Mouse (Mus musculus) testis, adult 2 months (tissue): ENCODE measurements around the gene Zbtb26. TPM values are rescaled to one million over a fixed set of nuclear protein-coding genes. Genes with fewer than 3 reads are reported as not detected.

Source experiments
- H3K27ac ChIP-seq: fragments of 200-500 bp; 2 replicates; pipeline ENCODE4 v1.5.1; 2012; ENCODE audit warnings: low read depth, low read length; ENCODE audit not compliant: control insufficient read depth, insufficient read depth
- H3K27me3 ChIP-seq: fragments of 200-500 bp; 2 replicates; pipeline ENCODE4 v1.6.1; 2012; ENCODE audit warnings: mild to moderate bottlenecking, low read length, moderate library complexity; ENCODE audit not compliant: control insufficient read depth, insufficient read depth
- H3K36me3 ChIP-seq: fragments of 200-500 bp; 2 replicates; pipeline ENCODE4 v1.6.1; 2012; ENCODE audit warnings: mild to moderate bottlenecking, low read length; ENCODE audit not compliant: control insufficient read depth, insufficient read depth
- H3K4me1 ChIP-seq: fragments of 200-500 bp; 2 replicates; pipeline ENCODE4 v1.6.1; 2012; ENCODE audit warnings: low read length; ENCODE audit not compliant: control insufficient read depth, insufficient read depth
- H3K4me3 ChIP-seq: fragments of 200-500 bp; 2 replicates; pipeline ENCODE4 v1.5.1; 2012; ENCODE audit warnings: low read depth, mild to moderate bottlenecking, low read length, moderate library complexity, mixed read lengths; ENCODE audit not compliant: control insufficient read depth
- CTCF ChIP-seq: fragments of 200-500 bp; IDR thresholded peaks from 2 replicates; pipeline ENCODE4 v1.5.1; 2012; ENCODE audit warnings: low read depth, mild to moderate bottlenecking, inconsistent platforms, low read length, moderate library complexity; ENCODE audit not compliant: control insufficient read depth, insufficient read depth, insufficient replicate concordance
- POLR2A ChIP-seq: fragments of 200-500 bp; IDR thresholded peaks from 2 replicates; pipeline ENCODE4 v1.6.1; 2012; ENCODE audit warnings: low read depth, mild to moderate bottlenecking, inconsistent platforms, low read length, moderate library complexity; ENCODE audit not compliant: control insufficient read depth
- polyA plus RNA-seq: library from polyadenylated mRNA; depleted of rRNA; stranded (reverse); fragments of >200 nt; gene quantifications from 2 replicates; pipeline ENCODE4 v1.2.3, GENCODE M21; 2012; rRNA removed

The Zbtb26 gene
- polyA plus RNA-seq, 1 experiment, result 2.5 TPM

DNA sequence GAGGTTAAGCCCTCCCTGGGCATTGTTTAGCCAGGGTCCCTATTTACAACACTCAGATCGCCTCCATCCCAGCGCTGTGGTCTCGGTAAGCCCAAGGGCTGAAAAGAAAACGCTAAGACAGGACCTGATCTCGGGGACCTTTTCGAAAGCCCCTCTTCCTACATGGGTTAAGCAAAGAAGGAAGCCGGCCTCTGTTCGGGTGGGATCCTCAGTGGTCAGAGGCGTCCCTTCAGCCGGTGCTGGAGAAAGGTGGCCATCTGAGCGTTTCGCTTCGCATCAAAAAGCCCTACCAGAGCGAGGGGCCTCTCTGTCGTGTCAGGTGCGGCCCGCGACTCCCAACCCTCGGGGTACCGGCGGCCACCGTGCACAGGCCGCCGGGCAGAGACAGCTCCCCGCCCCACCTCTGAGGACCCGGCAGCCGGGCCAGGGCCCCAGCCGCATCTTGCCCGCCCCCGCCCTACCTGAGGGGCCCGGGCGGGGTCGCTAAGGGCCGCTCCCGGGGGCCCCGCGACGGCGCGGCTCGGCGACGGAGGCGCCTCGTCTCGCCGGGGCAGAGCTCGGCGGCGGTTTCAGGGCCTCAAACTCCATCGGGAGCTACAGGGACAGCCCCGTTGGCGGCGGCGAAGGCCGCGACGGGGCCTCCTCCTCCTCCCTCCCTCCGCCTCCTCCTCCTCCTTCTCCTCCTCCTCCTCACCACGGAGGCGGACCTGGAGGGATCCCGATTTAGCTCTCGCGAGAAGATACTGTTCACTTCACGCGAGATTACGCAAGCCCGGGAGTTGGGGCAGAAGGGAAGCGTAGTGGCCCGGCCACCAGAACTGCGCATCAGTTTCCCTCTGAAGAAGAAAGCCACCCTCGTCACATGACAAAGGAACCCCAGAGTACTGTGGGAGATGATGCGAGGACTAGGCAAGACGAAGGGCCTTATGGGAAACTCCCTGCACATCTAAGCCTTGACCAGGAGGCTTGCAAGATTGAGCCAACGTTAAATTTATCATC is 20.3 kb downstream of the Zbtb26 start, which contains the start of gene Rc3h2:
TSS of gene Rc3h2 (minus strand) at position 598 of the 999 bp plus-strand sequence.
- Histone ChIP-seq H3K4me3 (peak within 1 kb of the TSS; percentile 92), H3K27me3 (no peaks in the 10 kb centered on the region), H3K36me3 (no peaks in the 10 kb centered on the region), H3K27ac (peak within 1 kb of the TSS; percentile 78), H3K4me1 (no peaks in the 10 kb centered on the region)
- TF ChIP-seq POLR2A (peak; percentile 98), CTCF (no peak)

DNA sequence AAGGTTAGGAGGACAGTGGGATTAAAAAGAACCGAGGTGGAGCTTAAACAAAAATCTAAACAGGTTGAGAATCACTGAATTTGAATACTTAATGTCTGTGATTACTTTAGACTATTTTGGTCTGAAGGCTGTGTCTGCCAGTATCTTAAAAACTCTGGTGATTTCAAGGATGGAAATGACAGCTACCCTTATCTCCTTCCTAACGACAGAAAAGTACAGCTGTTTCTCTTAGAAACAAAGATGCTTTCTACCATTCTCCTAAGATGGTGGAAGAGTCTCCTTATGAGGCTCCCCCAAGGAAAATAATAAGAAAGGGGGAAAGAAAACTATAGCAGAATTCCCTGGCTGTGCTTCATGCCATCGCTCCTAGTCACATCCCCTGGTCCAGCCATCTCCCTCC is 21.0 kb downstream of the Zbtb26 start:
- Histone ChIP-seq H3K4me3 (peak overlapping the region; percentile 92), H3K4me1 (no peaks in the 10 kb centered on the region), H3K36me3 (no peaks in the 10 kb centered on the region), H3K27ac (peak overlapping the region; percentile 78), H3K27me3 (no peaks in the 10 kb centered on the region)
- no peak for TF ChIP-seq CTCF

GRCm38 (mm10) chr2:37395539-37395938 is 47.4 kb downstream of the Zbtb26 start:
- Histone ChIP-seq H3K4me1 (no peaks in the 10 kb centered on the region), H3K4me3 (no peak overlapping the region), H3K27ac (no peak overlapping the region), H3K27me3 (no peaks in the 10 kb centered on the region), H3K36me3 (no peaks in the 10 kb centered on the region)
- TF ChIP-seq CTCF (no peak), POLR2A (no peak)

GRCm38 (mm10) chr2:37382921-37383320 is 60.0 kb downstream of the Zbtb26 start:
- H3K36me3 ChIP-seq, result no peaks in the 10 kb centered on the region; the same call in 1 of the 2 replicates
- TF ChIP-seq CTCF, result no peak
- no peak for TF ChIP-seq POLR2A
- no peak overlapping the region for H3K27ac ChIP-seq
- no peak overlapping the region for H3K4me3 ChIP-seq
- no peaks in the 10 kb centered on the region for H3K4me1 ChIP-seq
- H3K27me3 ChIP-seq, result no peaks in the 10 kb centered on the region

Other genes starting within 250 kb of the Zbtb26 start
- gene Olfr366, start 231.6 kb downstream of the Zbtb26 start, polyA plus RNA-seq, result not detected in 2 replicates
- gene Olfr368, start 116.6 kb downstream of the Zbtb26 start, polyA plus RNA-seq, result 0.11 and 0.14 TPM in 2 replicates
- 2.5 and 3.7 TPM in 2 replicates for gene Pdcl, start 83.8 kb downstream of the Zbtb26 start, polyA plus RNA-seq
- gene Rc3h2, start 20.2 kb downstream of the Zbtb26 start, polyA plus RNA-seq, result 7.2 and 8.2 TPM in 2 replicates
- gene Zbtb6, start within 50 bp of the Zbtb26 start, polyA plus RNA-seq, result 1.5 and 2.2 TPM in 2 replicates
- gene Rabgap1, start 144 bp upstream of the Zbtb26 start, polyA plus RNA-seq, result 8.3 and 10.3 TPM in 2 replicates
- 0.10 and 0.12 TPM in 2 replicates for gene Gpr21, start 73.2 kb upstream of the Zbtb26 start, polyA plus RNA-seq